Mouse (Mus musculus) embryonic facial prominence, embryonic 12.5 days (tissue): ENCODE data around the gene Pik3ap1. TPM values are rescaled to one million over a fixed set of nuclear protein-coding genes. Genes with fewer than 3 reads are reported as not detected.

Source experiments
- ATAC-seq: fragments of 200-750 bp; cut with Nextera tagmentation; 2 replicates; pipeline ENCODE4 v1.8.0; 2017; ENCODE audit not compliant: insufficient number of reproducible peaks, insufficient read depth, low FRiP score, low TSS enrichment
- H3K27ac ChIP-seq: fragments of 300-500 bp; sonication (generic); 2 replicates; pipeline ENCODE4 v1.5.1; 2016; ENCODE audit warnings: mild to moderate bottlenecking
- H3K27me3 ChIP-seq: fragments of 300-500 bp; sonication (generic); 2 replicates; pipeline ENCODE4 v1.6.1; 2016; ENCODE audit warnings: mild to moderate bottlenecking, moderate library complexity
- H3K36me3 ChIP-seq: fragments of 300-500 bp; sonication (generic); 2 replicates; pipeline ENCODE4 v1.6.1; 2016; ENCODE audit warnings: mild to moderate bottlenecking
- H3K4me1 ChIP-seq: fragments of 300-500 bp; sonication (generic); 2 replicates; pipeline ENCODE4 v1.6.1; 2016
- H3K4me2 ChIP-seq: fragments of 300-500 bp; sonication (generic); replicated peaks from 2 replicates; pipeline ENCODE4 v1.6.1; 2016; ENCODE audit warnings: mild to moderate bottlenecking, moderate library complexity
- H3K4me3 ChIP-seq: fragments of 300-500 bp; sonication (generic); 2 replicates; pipeline ENCODE4 v1.5.1; 2016; ENCODE audit warnings: mild to moderate bottlenecking
- H3K9ac ChIP-seq: fragments of 300-500 bp; sonication (generic); 2 replicates; pipeline ENCODE4 v1.6.1; 2016; ENCODE audit warnings: mild to moderate bottlenecking, moderate library complexity
- H3K9me3 ChIP-seq: fragments of 300-500 bp; sonication (generic); 2 replicates; pipeline ENCODE4 v1.6.1; 2016; ENCODE audit warnings: mild to moderate bottlenecking, moderate library complexity
- WGBS: fragments of 180-500 bp; shearing (Covaris S2); methylation state at CpG from one replicate; pipeline ENCODE4 v1.1.7; 2016; 5-methylcytosine and 5-hydroxymethylcytosine counted together
- polyA plus RNA-seq: library from polyadenylated mRNA; unstranded; fragments of >200 nt; fragmentation: Nextera tagmentation; extraction: Ambion mirVana; gene quantifications from 2 replicates; pipeline ENCODE4 v1.2.1, GENCODE M21; 2016

The Pik3ap1 gene
- polyA plus RNA-seq, 1 experiment from 2014 or later: 2.9 TPM

GRCm38 (mm10) chr19:41299446-41299845 lies 85.5 kb downstream of the Pik3ap1 start:
- no peaks in the 10 kb centered on the region for H3K36me3 ChIP-seq
- no peaks in the 10 kb centered on the region for H3K4me1 ChIP-seq
- 91% methylated on average over 8 of the region's 8 CpGs for WGBS
- H3K27ac ChIP-seq: no peak overlapping the region
- no peaks in the 10 kb centered on the region for H3K27me3 ChIP-seq
- H3K9me3 ChIP-seq: no peaks in the 10 kb centered on the region
- no peak for ATAC-seq
- H3K9ac ChIP-seq: no peak overlapping the region
- H3K4me2 ChIP-seq: no peak overlapping the region
- H3K4me3 ChIP-seq: no peak overlapping the region

GRCm38 (mm10) chr19:41290952-41291619 lies 93.8 kb downstream of the Pik3ap1 start:
- WGBS: 54% methylated on average over 5 of the region's 5 CpGs
- H3K36me3 ChIP-seq: no peaks in the 10 kb centered on the region

GRCm38 (mm10) chr19:41288568-41288967 lies 96.3 kb downstream of the Pik3ap1 start:
- Histone ChIP-seq H3K9ac (no peak overlapping the region), H3K27ac (no peak overlapping the region), H3K36me3 (no peaks in the 10 kb centered on the region), H3K9me3 (no peaks in the 10 kb centered on the region), H3K4me1 (0 out of 2 replicates have a peak, but pooled peaks cover 3% of the 10 kb centered on the region), H3K4me3 (no peak overlapping the region), H3K27me3 (no peaks in the 10 kb centered on the region), H3K4me2 (no peak overlapping the region)
- WGBS: 80% methylated on average over 6 of the region's 6 CpGs
- no peak for ATAC-seq

More at GRCm38 (mm10) chr19:41290952-41291619, 93.8 kb downstream of the Pik3ap1 start:
- Histone ChIP-seq H3K4me3 (no peak overlapping the region), H3K27me3 (no peaks in the 10 kb centered on the region), H3K9ac (no peak overlapping the region), H3K4me1 (0 out of 2 replicates have a peak, but pooled peaks cover 3% of the 10 kb centered on the region), H3K4me2 (no peak overlapping the region), H3K9me3 (no peaks in the 10 kb centered on the region), H3K27ac (no peak overlapping the region)
- ATAC-seq: no peak

- Histone ChIP-seq H3K9ac (no peak overlapping the region), H3K27me3 (no peaks in the 10 kb centered on the region), H3K9me3 (no peaks in the 10 kb centered on the region), H3K4me3 (no peak overlapping the region), H3K36me3 (no peaks in the 10 kb centered on the region), H3K4me1 (0 out of 2 replicates have a peak, but pooled peaks cover 3% of the 10 kb centered on the region), H3K27ac (no peak overlapping the region), H3K4me2 (no peak overlapping the region)
- 86% methylated on average over 7 of the region's 7 CpGs for WGBS
- no peak for ATAC-seq
These were observed 97.7 kb downstream of the Pik3ap1 start for GRCm38 (mm10) chr19:41287224-41287623.

- H3K27me3 ChIP-seq: no peaks in the 10 kb centered on the region
- no peak overlapping the region for H3K27ac ChIP-seq
- 46% methylated on average over 6 of the region's 6 CpGs for WGBS
- H3K4me1 ChIP-seq: 0 out of 2 replicates have a peak, but pooled peaks cover 3% of the 10 kb centered on the region
- H3K4me2 ChIP-seq: no peak overlapping the region
- no peak overlapping the region for H3K4me3 ChIP-seq
- H3K9me3 ChIP-seq: no peaks in the 10 kb centered on the region
- H3K36me3 ChIP-seq: no peaks in the 10 kb centered on the region
- no peak for ATAC-seq
- H3K9ac ChIP-seq: no peak overlapping the region
These were observed 100.4 kb downstream of the Pik3ap1 start for GRCm38 (mm10) chr19:41284515-41284914.

GRCm38 (mm10) chr19:41282718-41283117 lies 102.2 kb downstream of the Pik3ap1 start:
- H3K27me3 ChIP-seq: no peaks in the 10 kb centered on the region
- ATAC-seq: no peak
- no peaks in the 10 kb centered on the region for H3K9me3 ChIP-seq
- H3K27ac ChIP-seq: no peak overlapping the region
- WGBS: 75% methylated on average over 5 of the region's 5 CpGs
- H3K4me3 ChIP-seq: no peak overlapping the region
- no peak overlapping the region for H3K4me2 ChIP-seq
- no peak overlapping the region for H3K9ac ChIP-seq
- no peaks in the 10 kb centered on the region for H3K36me3 ChIP-seq
- H3K4me1 ChIP-seq: no peaks in the 10 kb centered on the region

- WGBS: 83% methylated on average over 4 of the region's 4 CpGs
- H3K27me3 ChIP-seq: no peaks in the 10 kb centered on the region
- H3K4me1 ChIP-seq: no peaks in the 10 kb centered on the region
- H3K4me3 ChIP-seq: no peak overlapping the region
- H3K4me2 ChIP-seq: no peak overlapping the region
- no peak overlapping the region for H3K9ac ChIP-seq
- no peaks in the 10 kb centered on the region for H3K36me3 ChIP-seq
- H3K9me3 ChIP-seq: no peaks in the 10 kb centered on the region
- no peak for ATAC-seq
- H3K27ac ChIP-seq: no peak overlapping the region
These were observed 102.7 kb downstream of the Pik3ap1 start for GRCm38 (mm10) chr19:41282216-41282615.

- no peaks in the 10 kb centered on the region for H3K4me1 ChIP-seq
- no peak overlapping the region for H3K9ac ChIP-seq
- H3K36me3 ChIP-seq: no peaks in the 10 kb centered on the region
- 69% methylated on average over 8 of the region's 8 CpGs for WGBS
- H3K27me3 ChIP-seq: no peaks in the 10 kb centered on the region
- no peak overlapping the region for H3K4me3 ChIP-seq
- no peak for ATAC-seq
- H3K27ac ChIP-seq: no peak overlapping the region
- H3K9me3 ChIP-seq: no peaks in the 10 kb centered on the region
- H3K4me2 ChIP-seq: no peak overlapping the region
These were observed 105.1 kb downstream of the Pik3ap1 start for GRCm38 (mm10) chr19:41279724-41280244.

GRCm38 (mm10) chr19:41278606-41279005 lies 106.3 kb downstream of the Pik3ap1 start:
- WGBS: 84% methylated on average over 7 of the region's 7 CpGs
- ATAC-seq: no peak
- Histone ChIP-seq H3K4me1 (no peaks in the 10 kb centered on the region), H3K4me3 (no peak overlapping the region), H3K36me3 (no peaks in the 10 kb centered on the region), H3K9ac (no peak overlapping the region), H3K9me3 (no peaks in the 10 kb centered on the region), H3K27ac (no peak overlapping the region), H3K4me2 (no peak overlapping the region), H3K27me3 (no peaks in the 10 kb centered on the region)

- 63% methylated on average over 3 of the region's 3 CpGs for WGBS
- Histone ChIP-seq H3K36me3 (no peaks in the 10 kb centered on the region), H3K9ac (no peak overlapping the region), H3K4me1 (no peaks in the 10 kb centered on the region), H3K4me2 (no peak overlapping the region), H3K9me3 (no peaks in the 10 kb centered on the region), H3K27me3 (no peaks in the 10 kb centered on the region), H3K4me3 (no peak overlapping the region), H3K27ac (no peak overlapping the region)
- no peak for ATAC-seq
These were observed 109.3 kb downstream of the Pik3ap1 start for GRCm38 (mm10) chr19:41275588-41275987.

GRCm38 (mm10) chr19:41270906-41271305 lies 114.0 kb downstream of the Pik3ap1 start:
- WGBS: 81% methylated on average over 7 of the region's 7 CpGs
- no peak for ATAC-seq
- H3K27me3 ChIP-seq: no peaks in the 10 kb centered on the region

GRCm38 (mm10) chr19:41270151-41270727 lies 114.7 kb downstream of the Pik3ap1 start:
- no peak for ATAC-seq
- no peaks in the 10 kb centered on the region for H3K36me3 ChIP-seq
- no peak overlapping the region for H3K4me2 ChIP-seq
- no peaks in the 10 kb centered on the region for H3K27me3 ChIP-seq
- WGBS: 63% methylated on average over 9 of the region's 9 CpGs
- H3K9me3 ChIP-seq: no peaks in the 10 kb centered on the region
- H3K9ac ChIP-seq: no peak overlapping the region
- H3K27ac ChIP-seq: no peak overlapping the region
- no peaks in the 10 kb centered on the region for H3K4me1 ChIP-seq
- H3K4me3 ChIP-seq: no peak overlapping the region

More at GRCm38 (mm10) chr19:41270906-41271305, 114.0 kb downstream of the Pik3ap1 start:
- H3K27ac ChIP-seq: no peak overlapping the region
- H3K4me2 ChIP-seq: no peak overlapping the region
- H3K36me3 ChIP-seq: no peaks in the 10 kb centered on the region
- H3K9me3 ChIP-seq: no peaks in the 10 kb centered on the region
- H3K4me3 ChIP-seq: no peak overlapping the region
- H3K9ac ChIP-seq: no peak overlapping the region
- no peaks in the 10 kb centered on the region for H3K4me1 ChIP-seq
